Mouse (Mus musculus) heart, adult 18-20 months (tissue): ENCODE measurements at regions not wholly inside any gene's neighbourhood (a gene's known extent, or its start where the extent isn't known, plus 50 kb on each side); places are given as distances from the start of the nearest gene placed in this dataset.

Experiments used
- DNase-seq, 2 experiments: peaks; one replicate each; pipeline ENCODE4 v3.0.0; 2021 to 2022; ENCODE audit warnings: mixed read lengths in 1 of 2

- peak in 1 of 2 experiments; percentile 6 for DNase-seq
Observed at GRCm38 (mm10) chr6:50059917-50060316, 50.1 kb upstream of the Mpp6 start.
